Mouse (Mus musculus) left cerebral cortex, postnatal 25 days (tissue): Measurements from ENCODE around the gene Gm7879. TPM values are rescaled to one million over a fixed set of nuclear protein-coding genes. Genes with fewer than 3 reads are reported as not detected.
A peak's percentile ranks its signal among the peaks of the same experiment; 100 is the strongest.

ENCODE experiments used
- DNase-seq, 2 experiments: peaks; one replicate each; pipeline ENCODE4 v3.0.0; 2022; ENCODE audit warnings: low spot score in 2 of 2, mixed read lengths in 1 of 2
- intact Hi-C: fragments of 180-260 bp; cut with DNase I; formaldehyde crosslinking; loops from one replicate; pipeline ENCODE4 v1.15.1; 2025
- total RNA-seq, 2 experiments: library from RNA; stranded (reverse); gene quantifications; 2 replicates each; pipeline ENCODE4 v1.2.3; 2021

Gene Gm7879
- total RNA-seq, 2 experiments from 2014 or later: 6.8 to 11.1 TPM

- intact Hi-C loops: no loop called here
- DNase-seq: no peak
These were observed 20.3 kb downstream of the Gm7879 start for GRCm38 (mm10) chr5:43933269-43933668.

DNA sequence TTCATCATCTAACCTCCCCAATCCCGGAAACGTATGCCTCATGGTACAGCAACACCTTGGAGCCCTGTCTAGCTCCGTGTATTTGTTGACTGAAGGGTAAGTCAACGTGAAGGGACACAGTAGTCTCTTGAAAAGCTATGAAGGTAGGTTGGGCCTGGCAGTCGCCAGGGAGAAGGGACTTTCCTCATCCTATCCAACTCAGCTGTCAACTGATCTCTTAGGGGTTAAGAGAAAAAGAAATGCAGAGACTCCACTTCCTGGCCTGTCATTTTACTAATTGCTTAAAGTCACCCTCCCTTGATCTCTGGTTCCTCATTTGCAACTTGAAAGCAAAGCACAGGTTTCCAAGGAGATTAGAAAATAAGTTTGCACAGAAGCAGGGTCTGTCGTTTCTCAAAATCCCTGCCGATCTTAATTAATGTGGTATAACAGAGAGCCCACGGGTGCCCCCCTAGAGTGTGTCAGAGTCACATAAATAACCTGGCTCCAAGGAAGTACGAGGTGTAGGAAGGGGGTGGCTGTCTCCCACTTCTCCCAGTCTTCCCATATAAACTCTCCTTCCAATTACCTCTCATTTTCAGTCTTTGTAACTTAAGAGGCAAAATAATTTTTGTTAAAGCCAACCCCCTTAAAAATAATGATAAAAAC is 34.5 kb downstream of the Gm7879 start:
- intact Hi-C loops: no loop called here
- DNase-seq: no peak

DNA sequence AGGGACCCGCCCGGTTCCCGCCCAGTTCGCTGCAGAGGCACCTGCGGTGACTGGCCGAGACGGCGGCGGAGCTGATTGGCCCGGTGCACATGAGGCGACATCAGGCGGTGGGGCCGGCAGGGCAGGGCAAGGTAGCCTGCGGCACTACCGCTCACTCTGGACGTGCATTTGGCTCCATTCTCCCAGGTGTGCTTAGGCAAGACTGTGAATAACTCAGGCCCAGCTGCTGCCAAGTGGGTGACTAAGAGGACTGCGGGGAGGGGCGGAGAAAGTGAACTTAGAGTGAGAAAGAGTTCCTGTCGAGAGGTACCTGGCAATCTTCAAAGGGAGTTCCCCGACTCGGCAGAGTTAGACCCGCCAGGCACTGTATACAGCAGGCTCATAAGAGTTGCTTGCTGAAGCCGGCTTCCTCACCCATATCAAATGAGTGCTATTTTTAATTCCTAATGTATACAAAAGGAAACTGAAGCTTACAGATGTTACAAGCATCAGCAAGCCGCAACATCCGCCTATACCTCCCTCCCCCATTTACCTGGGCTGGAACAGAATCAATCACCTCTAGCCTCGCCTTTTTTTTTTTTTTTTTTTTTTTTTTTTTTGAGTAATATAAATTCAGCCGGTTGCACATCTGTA is 35.3 kb downstream of the Gm7879 start:
- intact Hi-C loops: no loop called here
- peak; percentile 23 to 35 for DNase-seq

DNA sequence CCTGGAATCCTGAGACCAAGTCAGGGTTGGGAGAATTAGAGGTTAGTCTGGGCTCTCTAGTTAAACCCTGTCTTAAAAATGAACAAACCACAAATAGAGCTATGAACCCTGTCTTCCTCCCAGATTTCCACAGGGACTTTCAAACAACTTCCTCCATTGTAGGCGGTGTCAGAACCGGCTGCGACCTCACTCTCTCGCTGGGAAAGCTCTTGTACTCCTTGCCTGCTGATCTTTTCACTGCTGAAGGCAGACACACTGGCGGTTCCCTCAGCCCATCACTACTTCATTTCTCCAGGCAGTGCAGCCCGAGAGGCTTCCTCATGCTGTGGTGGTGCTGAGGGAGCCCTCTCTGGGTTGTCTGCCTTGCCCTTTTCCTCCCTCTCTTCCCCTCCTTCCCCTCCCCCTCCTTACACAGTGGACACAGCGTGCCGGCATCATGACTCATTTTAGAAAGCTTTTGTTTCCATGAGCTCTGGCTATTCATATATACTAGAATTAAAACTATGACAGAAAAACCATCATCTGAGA is 35.9 kb downstream of the Gm7879 start:
- peak in 1 of 2 experiments; percentile 2 for DNase-seq

GRCm38 (mm10) chr5:43953241-43953640 is 40.3 kb downstream of the Gm7879 start:
- intact Hi-C loops: no loop called here
- no peak for DNase-seq

More for the DNA sequence above, 35.9 kb downstream of the Gm7879 start:
- intact Hi-C loops: no loop called here

GRCm38 (mm10) chr5:43959884-43960440 is 47.0 kb downstream of the Gm7879 start:
- no peak for DNase-seq
- intact Hi-C loops: no loop called here

DNA sequence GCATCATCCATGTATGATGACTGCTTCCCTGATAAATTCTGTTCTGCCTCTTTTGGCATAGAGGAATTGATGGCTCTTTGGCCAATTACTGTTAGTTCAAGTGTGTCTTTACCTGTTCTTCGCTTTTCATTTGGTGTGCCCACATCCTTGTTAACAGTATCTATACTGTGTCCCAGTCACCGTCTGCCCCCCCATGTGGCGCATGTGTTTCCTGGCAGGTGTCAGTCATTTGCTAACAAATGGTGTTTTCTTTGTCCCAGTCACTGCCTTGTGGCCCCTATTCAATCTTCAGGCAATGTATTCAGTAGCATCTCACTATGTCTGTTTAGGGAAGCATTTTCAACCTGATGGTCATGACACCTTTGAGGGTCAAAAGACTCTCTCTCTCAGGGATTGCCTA is 48.1 kb downstream of the Gm7879 start:
- intact Hi-C loops: no loop called here
- DNase-seq: no peak

Other genes with a start within 250 kb of the Gm7879 start
- under 1 TPM in 1 of 2 experiments, not detected in 1; 0.25 TPM for gene Bst1, start 94.3 kb upstream of the Gm7879 start, total RNA-seq
- 10 to 100 TPM; 83.8 to 84.4 TPM for gene Fbxl5, start 91.5 kb upstream of the Gm7879 start, total RNA-seq
- gene Cd38, start 44.6 kb upstream of the Gm7879 start, total RNA-seq: 1 to 10 TPM; 2.1 to 2.5 TPM
- 1 to 10 TPM; 2.8 to 6.9 TPM for gene Fgfbp1, start 68.6 kb downstream of the Gm7879 start, total RNA-seq
- 10 to 100 TPM; 15.9 to 20.5 TPM for gene Prom1, start 188.9 kb downstream of the Gm7879 start, total RNA-seq